Mouse (Mus musculus): ENCODE measurements at regions not wholly inside any gene's neighbourhood (a gene's known extent, or its start where the extent isn't known, plus 50 kb on each side); places are given as distances from the start of the nearest gene placed in this dataset.

DNA sequence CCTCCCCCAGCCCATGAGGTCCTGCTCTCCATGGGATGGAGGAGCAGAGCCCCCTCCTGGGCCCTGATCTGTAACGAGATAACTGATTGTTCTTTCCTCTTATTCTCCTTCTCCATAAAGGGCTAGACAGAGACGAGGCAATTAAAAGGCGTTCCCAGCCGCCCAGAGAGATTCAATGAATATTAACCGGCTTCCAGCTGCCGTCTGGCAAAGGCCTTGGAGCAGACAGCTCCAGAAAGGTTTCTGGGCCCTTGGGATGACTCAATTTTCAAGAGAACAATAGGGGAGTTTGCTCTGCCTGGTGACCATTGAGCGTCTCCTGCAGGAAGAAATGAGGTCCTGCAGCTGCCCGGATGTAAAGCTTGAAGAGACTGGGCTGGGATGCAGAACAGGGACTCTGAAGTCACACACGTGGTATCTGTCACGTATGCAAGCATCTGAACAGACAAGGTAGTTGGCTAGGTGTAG is 104.0 kb upstream of the Pcbd1 start:
- no peaks in the 10 kb centered on the region for H3K27me3 ChIP-seq (replicated peaks)
- ATAC-seq, result no peak
- H3K4me1 ChIP-seq, result no peaks in the 10 kb centered on the region
- no peaks in the 10 kb centered on the region for H3K9me3 ChIP-seq (replicated peaks)
- no peak overlapping the region for H3K4me3 ChIP-seq
- no peak overlapping the region for H3K9ac ChIP-seq
- no peak overlapping the region for H3K27ac ChIP-seq
- 18% methylated on average over 10 of the region's 10 CpGs for WGBS (ENCODE audit: insufficient replicate concordance)
- H3K36me3 ChIP-seq, result no peaks in the 10 kb centered on the region
- H3K4me2 ChIP-seq, result no peak overlapping the region

DNA sequence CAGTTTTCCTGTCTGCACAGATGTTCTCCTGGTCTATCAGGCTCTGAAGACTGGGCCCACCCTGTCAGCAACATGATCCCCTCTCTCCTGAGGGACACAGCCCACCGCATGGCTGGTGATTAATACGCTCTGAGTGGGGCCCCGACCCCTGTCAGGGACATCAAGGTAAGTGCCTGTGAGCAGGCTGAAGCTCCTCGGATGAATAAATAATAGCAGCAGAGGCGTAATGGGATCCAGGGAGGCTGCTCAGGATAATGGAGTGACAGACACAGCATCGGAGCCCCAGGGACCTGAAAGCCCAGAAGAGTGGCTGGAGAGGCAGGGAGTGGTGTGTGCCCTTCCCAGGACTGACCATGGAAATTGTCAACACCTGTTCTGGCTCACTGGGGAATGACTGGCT is 107.4 kb upstream of the Pcbd1 start:
- H3K4me2 ChIP-seq, result no peak overlapping the region
- no peak for ATAC-seq
- H3K4me3 ChIP-seq, result no peak overlapping the region
- no peak overlapping the region for H3K9ac ChIP-seq
- WGBS (ENCODE audit: insufficient replicate concordance), result 56% methylated on average over 6 of the region's 6 CpGs
- no peak overlapping the region for H3K27ac ChIP-seq
- 0 out of 2 replicates have a peak, but pooled peaks cover 5% of the 10 kb centered on the region for H3K27me3 ChIP-seq (replicated peaks)
- no peaks in the 10 kb centered on the region for H3K4me1 ChIP-seq
- no peaks in the 10 kb centered on the region for H3K9me3 ChIP-seq (replicated peaks)
- H3K36me3 ChIP-seq, result no peaks in the 10 kb centered on the region

DNA sequence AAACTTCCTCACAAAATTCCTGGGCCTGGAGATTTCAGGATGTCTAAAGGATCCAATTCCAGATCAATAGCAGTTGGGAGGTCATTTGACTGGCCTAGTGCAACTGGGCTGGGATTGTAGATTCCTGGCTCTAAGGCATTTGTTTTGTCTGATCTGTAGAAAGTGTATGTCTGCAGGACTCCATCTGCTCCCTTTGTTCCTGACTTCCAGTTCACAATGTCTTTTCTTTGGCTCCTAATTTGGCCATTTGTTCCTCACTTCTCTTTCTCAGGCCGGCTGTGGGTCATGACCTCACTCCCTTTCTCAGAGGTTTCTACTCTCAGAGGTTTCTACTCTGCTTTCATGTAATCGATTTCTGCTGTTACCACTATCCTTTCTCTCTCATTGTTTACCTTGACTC is 115.5 kb upstream of the Pcbd1 start:
- 49% methylated on average over 2 of the region's 2 CpGs for WGBS (ENCODE audit: insufficient replicate concordance)
- ATAC-seq, result no peak
- H3K4me2 ChIP-seq, result no peak overlapping the region

DNA sequence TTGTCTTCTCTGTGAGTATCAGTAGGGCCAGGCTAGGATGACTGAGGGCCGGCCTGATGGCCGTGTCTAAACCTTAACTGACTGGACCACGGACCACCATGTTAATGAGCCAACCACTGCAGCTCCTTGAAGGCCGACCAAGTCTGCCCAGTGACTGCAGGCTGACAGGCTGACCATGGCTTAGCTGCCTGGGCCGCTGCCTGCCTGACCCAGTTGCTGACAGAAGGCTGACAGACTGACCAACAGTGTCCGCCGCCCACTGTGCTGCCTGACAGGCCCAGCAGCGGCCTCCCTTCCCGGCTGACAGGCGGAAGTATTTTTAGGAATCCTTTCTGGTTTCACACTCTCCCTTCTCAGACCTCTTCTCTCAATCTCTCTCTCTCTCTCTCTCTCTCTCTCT is 124.3 kb upstream of the Pcbd1 start:
- 64% methylated on average over 10 of the region's 10 CpGs for WGBS (ENCODE audit: insufficient replicate concordance)
- no peak overlapping the region for H3K27ac ChIP-seq

More for the DNA sequence above, 115.5 kb upstream of the Pcbd1 start:
- Histone ChIP-seq H3K9ac (no peak overlapping the region), H3K27ac (no peak overlapping the region), H3K9me3 (replicated peaks) (no peaks in the 10 kb centered on the region), H3K36me3 (no peaks in the 10 kb centered on the region), H3K4me3 (no peak overlapping the region), H3K4me1 (no peaks in the 10 kb centered on the region), H3K27me3 (replicated peaks) (0 out of 2 replicates have a peak, but pooled peaks cover 5% of the 10 kb centered on the region)

DNA sequence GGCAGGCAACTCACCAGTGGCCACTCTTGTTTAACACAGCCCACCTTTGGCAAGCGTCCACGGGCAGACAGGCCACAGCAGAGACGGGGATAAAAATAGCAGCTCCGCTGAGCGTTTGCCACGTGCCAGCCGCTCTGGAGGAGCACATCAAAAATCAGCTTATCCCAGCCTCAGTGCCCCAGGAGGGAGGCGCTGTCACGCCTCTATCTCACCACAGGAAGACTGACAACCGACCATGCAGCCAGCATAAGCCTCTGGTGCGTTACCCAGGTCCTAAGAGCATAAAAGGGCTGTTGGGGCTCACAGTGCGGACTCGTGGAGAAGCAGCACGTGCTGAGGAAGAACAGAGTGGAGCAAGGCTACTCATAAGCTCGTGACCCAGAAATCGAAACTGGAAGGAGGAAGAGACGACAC is 126.4 kb upstream of the Unc5b start:
- no peaks in the 10 kb centered on the region for H3K4me1 ChIP-seq
- H3K4me2 ChIP-seq, result no peak overlapping the region
- H3K4me3 ChIP-seq, result no peak overlapping the region
- no peaks in the 10 kb centered on the region for H3K36me3 ChIP-seq
- 21% methylated on average over 17 of the region's 17 CpGs for WGBS (ENCODE audit: insufficient replicate concordance)
- no peak overlapping the region for H3K27ac ChIP-seq
- H3K9me3 ChIP-seq (replicated peaks), result no peaks in the 10 kb centered on the region
- no peaks in the 10 kb centered on the region for H3K27me3 ChIP-seq (replicated peaks)
- no peak overlapping the region for H3K9ac ChIP-seq
- ATAC-seq, result no peak

More for the DNA sequence above, 124.3 kb upstream of the Pcbd1 start:
- no peak overlapping the region for H3K4me3 ChIP-seq
- no peak overlapping the region for H3K9ac ChIP-seq
- no peaks in the 10 kb centered on the region for H3K9me3 ChIP-seq (replicated peaks)
- H3K4me2 ChIP-seq, result no peak overlapping the region
- no peak for ATAC-seq
- H3K27me3 ChIP-seq (replicated peaks), result no peaks in the 10 kb centered on the region
- H3K36me3 ChIP-seq, result no peaks in the 10 kb centered on the region
- no peaks in the 10 kb centered on the region for H3K4me1 ChIP-seq

DNA sequence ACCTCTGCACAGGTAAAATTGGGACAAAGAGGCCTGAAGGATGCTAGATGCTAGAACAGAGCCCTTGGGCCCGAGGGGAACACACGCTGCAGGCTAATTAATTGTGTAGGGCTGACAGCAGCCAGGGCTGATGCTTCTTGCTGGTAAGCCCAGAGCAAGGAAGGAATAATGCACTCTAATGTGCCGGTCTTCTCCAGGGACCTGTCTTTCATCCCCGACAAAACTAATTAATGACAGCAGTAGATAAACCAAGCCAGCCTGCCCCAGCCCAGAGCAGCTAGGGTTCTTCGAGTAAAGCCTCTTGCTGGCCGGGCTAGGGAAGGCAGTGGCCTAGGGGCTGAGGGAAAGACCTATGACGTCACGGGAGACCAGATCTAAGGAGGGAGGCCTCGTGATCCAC is 124.1 kb upstream of the Unc5b start:
- Histone ChIP-seq H3K4me1 (no peaks in the 10 kb centered on the region), H3K36me3 (no peaks in the 10 kb centered on the region), H3K4me3 (no peak overlapping the region), H3K9me3 (replicated peaks) (no peaks in the 10 kb centered on the region), H3K27me3 (replicated peaks) (no peaks in the 10 kb centered on the region; the same call in 1 of the 2 replicates), H3K27ac (no peak overlapping the region), H3K4me2 (no peak overlapping the region), H3K9ac (no peak overlapping the region)
- ATAC-seq, result no peak
- 51% methylated on average over 9 of the region's 9 CpGs for WGBS (ENCODE audit: insufficient replicate concordance)

DNA sequence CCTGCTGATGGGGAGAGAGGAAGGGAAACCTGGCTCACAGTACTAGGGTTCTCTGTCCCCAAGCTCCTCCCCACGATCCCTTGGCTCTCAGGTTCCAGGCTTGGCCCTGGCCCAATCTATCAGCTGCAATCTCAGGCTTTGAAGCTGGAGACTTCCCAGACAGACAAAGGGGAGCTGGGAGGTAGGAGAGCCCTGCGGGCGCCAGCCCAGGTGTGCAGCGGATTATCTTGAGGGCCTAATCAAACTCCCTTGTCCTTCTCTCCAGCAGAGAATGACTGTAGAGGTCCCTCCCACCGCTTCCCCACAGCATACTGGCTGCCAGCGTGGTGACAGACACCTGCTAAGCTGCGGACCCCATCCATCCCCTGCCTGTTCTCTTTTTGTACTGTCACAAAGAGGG is 121.1 kb upstream of the Unc5b start:
- no peak for ATAC-seq
- Histone ChIP-seq H3K4me1 (no peaks in the 10 kb centered on the region), H3K36me3 (no peaks in the 10 kb centered on the region), H3K27ac (no peak overlapping the region), H3K9ac (no peak overlapping the region), H3K4me2 (no peak overlapping the region), H3K9me3 (replicated peaks) (no peaks in the 10 kb centered on the region), H3K27me3 (replicated peaks) (no peaks in the 10 kb centered on the region; the same call in 1 of the 2 replicates), H3K4me3 (no peak overlapping the region)
- 24% methylated on average over 7 of the region's 7 CpGs for WGBS (ENCODE audit: insufficient replicate concordance)

DNA sequence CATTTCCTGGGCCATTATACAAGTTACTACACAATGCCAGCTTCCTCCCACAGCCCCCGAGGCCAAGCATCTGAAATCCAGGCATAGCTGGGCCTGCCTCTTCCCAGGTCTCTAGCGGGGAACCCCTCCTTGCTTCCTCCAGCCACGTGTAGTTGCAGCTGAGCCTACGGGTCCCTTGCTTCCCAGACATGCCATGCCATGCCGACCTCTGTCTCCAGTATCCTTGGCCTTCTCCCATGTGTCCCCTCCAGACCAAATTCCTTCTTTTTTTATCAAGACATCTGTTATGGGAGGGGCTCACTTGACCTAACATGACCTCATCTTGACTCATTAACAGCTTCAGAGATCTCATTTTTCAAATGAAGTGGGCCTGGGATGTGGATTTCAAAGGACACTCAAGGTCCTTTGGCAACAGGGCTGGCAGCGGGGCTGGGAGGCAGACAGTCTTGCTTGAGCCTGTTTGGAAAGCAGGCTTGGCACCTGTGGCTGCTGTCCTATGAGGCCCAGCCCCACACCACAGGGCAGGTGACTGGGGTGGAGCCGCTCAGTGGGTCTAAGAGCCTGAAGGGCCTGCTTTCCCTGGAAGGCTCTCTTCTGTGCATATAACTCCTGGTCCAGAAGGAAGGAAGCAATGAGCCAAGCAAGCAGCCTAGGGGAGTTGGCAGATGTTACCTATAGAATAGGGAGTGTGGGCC is 117.7 kb upstream of the Unc5b start:
- no peaks in the 10 kb centered on the region; the same call in 1 of the 2 replicates for H3K27me3 ChIP-seq (replicated peaks)
- WGBS (ENCODE audit: insufficient replicate concordance), result 50% methylated on average over 7 of the region's 7 CpGs
- H3K36me3 ChIP-seq, result no peaks in the 10 kb centered on the region

DNA sequence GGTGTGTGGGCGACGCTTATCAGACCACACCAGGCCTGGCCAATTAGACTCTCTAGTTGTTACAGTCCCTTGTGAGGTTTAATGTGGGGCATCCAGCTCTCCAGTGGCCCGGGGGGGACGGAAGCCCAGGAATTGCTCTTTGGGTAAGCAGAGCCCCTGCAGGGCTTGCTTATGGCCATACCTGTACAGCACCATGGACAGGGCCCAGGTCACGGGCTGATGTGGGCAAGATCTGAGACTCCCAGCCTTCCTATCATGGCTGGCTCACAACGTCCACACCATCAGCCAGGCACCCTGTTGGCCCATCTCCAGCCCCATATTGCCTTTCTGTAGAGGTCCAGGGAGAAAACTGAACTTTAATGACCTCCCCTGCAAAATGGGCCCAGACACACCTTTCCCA is 111.7 kb upstream of the Unc5b start:
- Histone ChIP-seq H3K9ac (no peak overlapping the region), H3K4me1 (no peaks in the 10 kb centered on the region), H3K4me3 (no peak overlapping the region), H3K4me2 (no peak overlapping the region), H3K27me3 (replicated peaks) (no peaks in the 10 kb centered on the region), H3K27ac (no peak overlapping the region), H3K36me3 (no peaks in the 10 kb centered on the region), H3K9me3 (replicated peaks) (no peaks in the 10 kb centered on the region)
- 52% methylated on average over 6 of the region's 6 CpGs for WGBS (ENCODE audit: insufficient replicate concordance)
- no peak for ATAC-seq

More for the DNA sequence above, 117.7 kb upstream of the Unc5b start:
- Histone ChIP-seq H3K4me2 (no peak overlapping the region), H3K4me3 (no peak overlapping the region), H3K4me1 (no peaks in the 10 kb centered on the region), H3K9me3 (replicated peaks) (no peaks in the 10 kb centered on the region), H3K9ac (no peak overlapping the region), H3K27ac (no peak overlapping the region)
- no peak for ATAC-seq

DNA sequence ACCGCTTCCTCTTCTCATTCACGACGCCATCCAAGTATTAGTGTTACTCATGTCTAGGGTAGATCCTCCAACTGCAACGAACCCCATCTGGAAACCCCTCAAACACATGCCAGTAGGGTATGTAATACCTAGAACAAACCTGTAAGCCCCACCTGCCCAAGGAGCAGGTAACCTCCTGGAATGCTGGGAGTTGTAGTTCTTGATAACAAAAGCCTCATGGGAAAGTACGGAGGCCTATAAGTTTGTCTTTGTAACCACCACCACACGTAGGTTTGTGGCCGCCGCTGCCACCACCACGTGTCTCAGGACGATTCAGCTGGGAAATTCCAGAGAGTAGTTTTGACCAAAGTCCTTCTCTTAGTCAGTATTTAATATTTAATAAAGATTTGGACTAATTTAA is 107.4 kb upstream of the Unc5b start:
- WGBS (ENCODE audit: insufficient replicate concordance), result 63% methylated on average over 10 of the region's 10 CpGs
- no peak overlapping the region for H3K4me2 ChIP-seq
- no peaks in the 10 kb centered on the region for H3K36me3 ChIP-seq
- H3K4me3 ChIP-seq, result no peak overlapping the region
- no peaks in the 10 kb centered on the region for H3K9me3 ChIP-seq (replicated peaks)
- no peak overlapping the region for H3K9ac ChIP-seq
- H3K4me1 ChIP-seq, result peaks cover 5% of the 10 kb centered on the region; the same call in 1 of the 2 replicates
- no peak for ATAC-seq
- no peak overlapping the region for H3K27ac ChIP-seq
- peaks cover 8% of the 10 kb centered on the region for H3K27me3 ChIP-seq (replicated peaks)

DNA sequence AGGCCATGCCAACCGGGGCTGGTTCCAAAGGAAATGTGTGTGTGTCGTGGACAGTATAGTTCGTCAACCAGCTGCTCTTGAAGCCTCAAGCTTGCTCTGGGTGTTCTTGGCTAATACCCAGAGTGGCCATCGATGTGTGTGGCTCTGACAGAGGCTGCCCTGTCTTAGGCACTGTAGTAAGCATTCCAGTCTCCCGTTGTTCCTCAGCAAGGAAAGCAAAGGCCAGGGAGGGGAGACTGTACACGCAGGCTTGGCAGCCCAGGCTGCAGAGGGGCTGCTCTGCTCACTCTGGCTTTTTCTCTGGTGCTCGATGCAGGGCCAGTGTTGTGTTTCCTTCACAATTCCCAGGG is 106.1 kb upstream of the Unc5b start:
- 48% methylated on average over 7 of the region's 7 CpGs for WGBS (ENCODE audit: insufficient replicate concordance)
- Histone ChIP-seq H3K9me3 (replicated peaks) (no peaks in the 10 kb centered on the region), H3K4me2 (no peak overlapping the region), H3K9ac (no peak overlapping the region), H3K27me3 (replicated peaks) (peaks cover 8% of the 10 kb centered on the region), H3K36me3 (no peaks in the 10 kb centered on the region), H3K27ac (no peak overlapping the region), H3K4me3 (no peak overlapping the region), H3K4me1 (peaks cover 17% of the 10 kb centered on the region)
- no peak for ATAC-seq

DNA sequence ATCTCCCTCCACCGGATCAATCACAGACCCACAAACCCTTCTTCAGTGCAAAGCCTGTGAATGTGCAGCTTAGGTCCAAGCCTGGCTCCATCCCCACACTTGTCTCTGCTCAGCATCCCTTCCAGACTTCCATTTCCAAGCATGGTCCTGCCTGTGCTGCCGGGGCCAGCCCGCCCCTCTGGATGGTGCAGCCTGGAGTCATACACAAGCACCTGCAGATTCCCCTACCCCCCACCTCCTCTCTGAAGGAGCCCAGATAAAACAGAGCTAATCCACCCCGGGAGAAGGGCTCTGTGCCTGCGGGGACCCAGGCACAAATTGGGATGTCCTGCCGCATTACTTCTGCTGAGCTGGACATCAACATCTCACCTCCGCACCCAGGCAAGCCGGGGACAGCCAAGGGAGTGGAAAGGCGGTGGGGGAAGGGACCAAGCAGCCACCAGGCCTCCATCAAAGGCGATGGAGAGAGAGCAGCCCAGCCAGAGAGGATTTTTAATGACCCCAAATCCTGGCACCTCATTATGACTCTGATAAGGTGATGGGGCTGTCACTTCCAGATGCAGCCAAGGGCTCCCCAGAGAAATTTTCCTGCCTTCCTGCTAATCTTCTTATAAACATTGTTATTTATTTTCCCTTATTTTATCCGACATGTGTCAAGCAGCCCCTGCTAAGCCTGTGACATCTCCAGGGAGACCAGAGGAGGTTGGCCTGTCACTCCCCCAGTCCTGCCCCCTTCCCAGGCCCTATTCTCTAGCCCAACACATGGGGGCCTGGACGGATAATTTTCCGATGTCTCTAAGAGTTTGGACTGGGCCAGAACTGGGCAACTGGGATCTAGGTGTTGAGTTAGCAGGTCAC is 105.5 kb upstream of the Unc5b start:
- no peaks in the 10 kb centered on the region for H3K36me3 ChIP-seq
- peaks cover 8% of the 10 kb centered on the region for H3K27me3 ChIP-seq (replicated peaks)
- WGBS (ENCODE audit: insufficient replicate concordance), result 39% methylated on average over 13 of the region's 13 CpGs
- no peak overlapping the region for H3K9ac ChIP-seq
- H3K27ac ChIP-seq, result no peak overlapping the region
- H3K4me2 ChIP-seq, result no peak overlapping the region
- no peaks in the 10 kb centered on the region for H3K9me3 ChIP-seq (replicated peaks)
- no peak for ATAC-seq
- H3K4me1 ChIP-seq, result peaks cover 23% of the 10 kb centered on the region
- H3K4me3 ChIP-seq, result no peak overlapping the region

Data from liver, embryonic 12.5 days (tissue).